In genomic region chr9:118662476-118662875, GRCm38 (mm10) we compare ENCODE assay signal across 18 mouse cellular contexts. TPM values are rescaled to one million over a fixed set of nuclear protein-coding genes. Genes with fewer than 3 reads are reported as not detected.
DNase-seq lines count a peak whose midpoint lies in the region; ATAC-seq and TF ChIP-seq lines count a peak whose summit lies in the region.
"Had no signal": no experiment of that assay in that cellular context is flagged by ENCODE, and none has a peak within 500 bp of the region (broad histone marks: within the 10 kb centered on the region; RNA-seq: fewer than 3 reads in every experiment).

No protein-coding gene starts in this region.

- H3K9me3 ChIP-seq in liver, embryonic 15.5 days (replicated peaks), result no peaks in the 10 kb centered on the region
- H3K9me3 ChIP-seq in liver, embryonic 11.5 days (ENCODE audit: control insufficient read depth, low read length), result no peaks in the 10 kb centered on the region
- no peaks in the 10 kb centered on the region for H3K9me3 ChIP-seq in liver, postnatal 0 days (ENCODE audit: low read length)
- H3K9me3 ChIP-seq: embryonic facial prominence, embryonic 12.5 days; neural tube, embryonic 15.5 days had no signal

- TF ChIP-seq EP300 in liver, postnatal 0 days (IDR thresholded peaks at IDR 0.05; ENCODE audit: low read depth), result peak; percentile 72; the same call in 1 of the 2 replicates
- TF ChIP-seq EP300 in heart, adult 2 months (IDR thresholded peaks at IDR 0.05; ENCODE audit: insufficient read depth, low read depth, low read length), result no peak

- peak; percentile 76 to 91 for DNase-seq in adrenal gland, adult (ENCODE audit: inconsistent age in 2 of 2, low spot score in 1 of 2)
- DNase-seq in adrenal gland, postnatal 4 days (ENCODE audit: low spot score in 2 of 2), result no peak
- no peak for DNase-seq in liver, embryonic 11.5 days (ENCODE audit: low spot score)
- DNase-seq in adrenal gland, adult 8-10 months, result peak; percentile 78
- DNase-seq in liver, postnatal 0 days, result no peak
- DNase-seq in heart, adult 2 months, result no peak
- DNase-seq in frontal cortex, adult 2 months (ENCODE audit: extremely low spot score in 1 of 2, low spot score in 1 of 2), result no peak
- DNase-seq: cerebellum, postnatal 36 days; forebrain, postnatal 0 days; gastrocnemius, postnatal 10 days; heart, postnatal 14 days; right cerebral cortex, adult 18-20 months had no signal

- no peak overlapping the region for H3K27ac ChIP-seq in liver, embryonic 15.5 days (replicated peaks)
- H3K27ac ChIP-seq in liver, embryonic 11.5 days (ENCODE audit: low read depth, low read length), result no peak overlapping the region
- peak overlapping the region; percentile 62 for H3K27ac ChIP-seq in liver, postnatal 0 days (ENCODE audit: low read depth)
- H3K27ac ChIP-seq in heart, adult 2 months, result no peak overlapping the region
- H3K27ac ChIP-seq: embryonic facial prominence, embryonic 12.5 days; hindbrain, postnatal 0 days; limb, embryonic 13.5 days; neural tube, embryonic 15.5 days had no signal

- H3K27me3 ChIP-seq in liver, embryonic 15.5 days, result no peaks in the 10 kb centered on the region
- no peaks in the 10 kb centered on the region for H3K27me3 ChIP-seq in liver, embryonic 11.5 days (replicated peaks; ENCODE audit: control insufficient read depth, insufficient read depth, low read length)
- H3K27me3 ChIP-seq in liver, postnatal 0 days (ENCODE audit: insufficient read depth, low read length), result no peaks in the 10 kb centered on the region
- H3K27me3 ChIP-seq in heart, adult 2 months (ENCODE audit: control insufficient read depth, insufficient read depth, low read length), result no peaks in the 10 kb centered on the region
- H3K27me3 ChIP-seq: embryonic facial prominence, embryonic 12.5 days; limb, embryonic 13.5 days; neural tube, embryonic 15.5 days had no signal

- ATAC-seq in liver, embryonic 15.5 days (ENCODE audit: insufficient read depth), result peak; percentile 25; the same call in 1 of the 2 replicates
- ATAC-seq in liver, embryonic 11.5 days (replicated peaks; ENCODE audit: low FRiP score), result no peak
- ATAC-seq in liver, postnatal 0 days, result peak; percentile 66
- ATAC-seq: forebrain, postnatal 0 days; hindbrain, postnatal 0 days; lung, postnatal 0 days had no signal

- H3K36me3 ChIP-seq in liver, embryonic 15.5 days (replicated peaks), result no peaks in the 10 kb centered on the region
- H3K36me3 ChIP-seq in liver, embryonic 11.5 days (ENCODE audit: control insufficient read depth, insufficient read depth, low read length), result no peaks in the 10 kb centered on the region; the same call in 1 of the 2 replicates
- no peaks in the 10 kb centered on the region for H3K36me3 ChIP-seq in liver, postnatal 0 days (replicated peaks; ENCODE audit: insufficient read depth, low read length)
- no peaks in the 10 kb centered on the region for H3K36me3 ChIP-seq in heart, adult 2 months (ENCODE audit: control insufficient read depth, insufficient read depth, low read length)

- H3K4me3 ChIP-seq in liver, embryonic 15.5 days (replicated peaks), result no peak overlapping the region
- H3K4me3 ChIP-seq in liver, embryonic 11.5 days (ENCODE audit: low read depth, low read length), result no peak overlapping the region
- no peak overlapping the region for H3K4me3 ChIP-seq in liver, postnatal 0 days (ENCODE audit: low read depth, low read length)
- no peak overlapping the region for H3K4me3 ChIP-seq in heart, adult 2 months
- H3K4me3 ChIP-seq: embryonic facial prominence, embryonic 12.5 days; limb, embryonic 13.5 days; neural tube, embryonic 15.5 days had no signal

- H3K9ac ChIP-seq in liver, embryonic 15.5 days, result no peak overlapping the region
- no peak overlapping the region for H3K9ac ChIP-seq in liver, embryonic 11.5 days (ENCODE audit: low read depth, low read length)
- no peak overlapping the region for H3K9ac ChIP-seq in liver, postnatal 0 days (replicated peaks)
- no peak overlapping the region for H3K9ac ChIP-seq in heart, adult 2 months (ENCODE audit: low read depth, low read length)
- H3K9ac ChIP-seq: embryonic facial prominence, embryonic 12.5 days; forebrain, postnatal 0 days; limb, embryonic 13.5 days; neural tube, embryonic 15.5 days had no signal

- H3K79me2 ChIP-seq in heart, adult 2 months (replicated peaks; ENCODE audit: control insufficient read depth, insufficient read depth, low read length), result no peaks in the 10 kb centered on the region

- TF ChIP-seq POLR2A in heart, adult 2 months (IDR thresholded peaks at IDR 0.05; ENCODE audit: insufficient read depth, low read depth, low read length), result no peak

- 62% methylated on average over 10 of the region's 10 CpGs for WGBS in liver, embryonic 15.5 days (ENCODE audit: insufficient replicate concordance)
- 82% methylated on average over 10 of the region's 10 CpGs for WGBS in liver, embryonic 11.5 days
- WGBS in liver, postnatal 0 days (ENCODE audit: insufficient replicate concordance), result 66% methylated on average over 10 of the region's 10 CpGs
- WGBS in heart, adult 2 months, result 81% methylated on average over 10 of the region's 10 CpGs

- H3K4me1 ChIP-seq in liver, embryonic 15.5 days (replicated peaks), result no peaks in the 10 kb centered on the region
- H3K4me1 ChIP-seq in liver, embryonic 11.5 days (replicated peaks; ENCODE audit: control insufficient read depth, insufficient read depth, low read length), result no peaks in the 10 kb centered on the region
- H3K4me1 ChIP-seq in liver, postnatal 0 days (ENCODE audit: insufficient read depth), result 0 out of 2 replicates have a peak, but pooled peaks cover 3% of the 10 kb centered on the region
- no peaks in the 10 kb centered on the region for H3K4me1 ChIP-seq in heart, adult 2 months (ENCODE audit: control insufficient read depth, insufficient read depth, low read length)
- H3K4me1 ChIP-seq: limb, embryonic 13.5 days; neural tube, embryonic 15.5 days had no signal

- no peak for TF ChIP-seq CTCF in liver, postnatal 0 days (IDR thresholded peaks at IDR 0.05; ENCODE audit: low read depth)
- TF ChIP-seq CTCF in heart, adult 2 months (IDR thresholded peaks at IDR 0.05), result no peak

- intact Hi-C loops in heart, adult 2 months (cut with DNase I), result no loop called here

- no peak overlapping the region for H3K4me2 ChIP-seq in liver, embryonic 15.5 days
- H3K4me2 ChIP-seq in liver, embryonic 11.5 days, result no peak overlapping the region
- H3K4me2 ChIP-seq in liver, postnatal 0 days (ENCODE audit: low read depth, low read length), result no peak overlapping the region
- H3K4me2 ChIP-seq: embryonic facial prominence, embryonic 12.5 days; limb, embryonic 13.5 days; neural tube, embryonic 15.5 days had no signal

RNA-seq across cellular contexts. Expression of gene Itga9, which starts 56.0 kb away (rescaled TPM):
- 100 to 1,000 TPM in 1 of 2 experiments, 10 to 100 TPM in 1; 97.8 to 111 TPM for total RNA-seq in adrenal gland, postnatal 4 days (2021)
- polyA plus RNA-seq in liver, embryonic 15.5 days (2015; fragmentation: Nextera tagmentation; extraction: Ambion mirVana), result 3.4 and 5.0 TPM in 2 replicates
- polyA plus RNA-seq in liver, embryonic 11.5 days (2014; fragmentation: Nextera tagmentation; extraction: Ambion mirVana), result 6.2 and 7.0 TPM in 2 replicates
- 10 to 100 TPM; 64.9 to 75.4 (median 67.8) TPM for total RNA-seq in adrenal gland, adult 8-10 months (2022)
- 3.8 and 4.8 TPM in 2 replicates for polyA plus RNA-seq in liver, postnatal 0 days (2015; fragmentation: Nextera tagmentation; extraction: Ambion mirVana)
- 10 to 100 TPM; 34.8 to 41.9 TPM for total RNA-seq in heart, adult 2 months (2021)
- 35.3 and 43.7 TPM in 2 replicates for polyA plus RNA-seq in heart, adult 2 months (2012; rRNA removed)
- 2.5 and 4.5 TPM in 2 replicates for polyA plus RNA-seq in frontal cortex, adult 2 months (2012; rRNA removed)

Comparison
In these comparisons a context has a peak if more than half of its experiments do, and no peak if none do; other contexts are left out.
1. DNase-seq: peak in adrenal gland, adult (2 of 2) and adrenal gland, adult 8-10 months (single experiment); none in adrenal gland, postnatal 4 days (0 of 2), liver, embryonic 11.5 days (single experiment), liver, postnatal 0 days (single experiment), heart, adult 2 months (0 of 2) and frontal cortex, adult 2 months (0 of 2).